In the genomic region with DNA sequence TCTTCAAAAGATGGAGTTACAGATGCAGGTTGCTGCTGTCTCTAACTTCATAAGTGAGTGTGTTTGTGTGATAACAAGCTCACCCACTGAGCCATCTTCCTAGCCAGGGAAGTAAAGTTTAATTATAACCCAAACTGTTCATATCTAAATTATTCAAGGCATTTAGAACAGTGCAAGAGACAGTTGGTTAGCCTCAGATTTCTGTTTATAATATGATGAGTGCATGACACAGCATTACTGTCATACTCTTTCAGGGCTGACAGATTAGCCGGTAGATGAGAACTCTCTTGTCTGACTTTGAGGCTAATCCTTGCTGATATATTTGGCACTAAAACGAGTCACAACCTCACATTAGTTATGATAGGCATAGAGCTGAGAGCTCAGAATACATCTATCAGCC, we compare ENCODE assay signal across 25 mouse cellular contexts.
DNase-seq lines count a peak whose midpoint lies in the region; ATAC-seq lines count a peak whose summit lies in the region.
"Had no signal": no experiment of that assay in that cellular context is flagged by ENCODE, and none has a peak within 500 bp of the region (broad histone marks: within the 10 kb centered on the region; RNA-seq: fewer than 3 reads in every experiment).

No protein-coding gene starts in this region.

- peak; percentile 47 for ATAC-seq in frontal cortex, adult (ENCODE audit: low TSS enrichment)
- peak; percentile 70 for ATAC-seq in midbrain, embryonic 16.5 days
- ATAC-seq in midbrain, embryonic 11.5 days (ENCODE audit: low FRiP score), result no peak
- ATAC-seq: forebrain, embryonic 14.5 days; forebrain, postnatal 0 days; hindbrain, postnatal 0 days; inflammation-experienced regulatory T-cells, adult 6 months had no signal

- 55% methylated on average over 2 of the region's 2 CpGs for WGBS in midbrain, embryonic 16.5 days
- WGBS in midbrain, embryonic 11.5 days, result 74% methylated on average over 2 of the region's 2 CpGs

- H3K9ac ChIP-seq in midbrain, embryonic 16.5 days (ENCODE audit: low read depth, low read length), result no peak overlapping the region
- no peak overlapping the region for H3K9ac ChIP-seq in midbrain, embryonic 11.5 days (ENCODE audit: low read length)
- H3K9ac ChIP-seq: embryonic facial prominence, embryonic 12.5 days; embryonic facial prominence, embryonic 15.5 days; forebrain, postnatal 0 days; heart, embryonic 13.5 days; hindbrain, embryonic 14.5 days had no signal

- H3K9me3 ChIP-seq in midbrain, embryonic 16.5 days (replicated peaks; ENCODE audit: control insufficient read depth, low read length, poor library complexity, severe bottlenecking), result no peaks in the 10 kb centered on the region
- no peaks in the 10 kb centered on the region for H3K9me3 ChIP-seq in midbrain, embryonic 11.5 days (ENCODE audit: control insufficient read depth, low read length)
- H3K9me3 ChIP-seq: embryonic facial prominence, embryonic 12.5 days; embryonic facial prominence, embryonic 15.5 days; heart, embryonic 10.5 days; heart, embryonic 13.5 days had no signal

- H3K27me3 ChIP-seq in midbrain, embryonic 16.5 days (ENCODE audit: control insufficient read depth, insufficient read depth, low read depth, low read length), result no peaks in the 10 kb centered on the region
- H3K27me3 ChIP-seq in midbrain, embryonic 11.5 days (ENCODE audit: control insufficient read depth, insufficient read depth, low read length), result no peaks in the 10 kb centered on the region
- H3K27me3 ChIP-seq: embryonic facial prominence, embryonic 12.5 days; embryonic facial prominence, embryonic 15.5 days; heart, embryonic 13.5 days had no signal

- no peak overlapping the region for H3K4me3 ChIP-seq in midbrain, embryonic 16.5 days (ENCODE audit: low read depth, low read length)
- H3K4me3 ChIP-seq in midbrain, embryonic 11.5 days (ENCODE audit: low read depth, low read length), result no peak overlapping the region
- H3K4me3 ChIP-seq: embryonic facial prominence, embryonic 12.5 days; embryonic facial prominence, embryonic 15.5 days; heart, adult 2 months; heart, embryonic 10.5 days; heart, embryonic 13.5 days had no signal

- H3K4me2 ChIP-seq in midbrain, embryonic 16.5 days (ENCODE audit: low read length), result no peak overlapping the region
- no peak overlapping the region for H3K4me2 ChIP-seq in midbrain, embryonic 11.5 days
- H3K4me2 ChIP-seq: embryonic facial prominence, embryonic 12.5 days; embryonic facial prominence, embryonic 15.5 days; heart, embryonic 13.5 days; hindbrain, embryonic 14.5 days had no signal

- no peak for DNase-seq in frontal cortex, postnatal 25 days (ENCODE audit: low spot score in 2 of 2)
- DNase-seq in midbrain, embryonic 11.5 days (ENCODE audit: low spot score, missing footprints), result no peak
- peak; percentile 29 for DNase-seq in retina, postnatal 1 day
- no peak for DNase-seq in adrenal gland, adult 2 months
- DNase-seq: adrenal gland, adult 8-10 months; adrenal gland, postnatal 25 days; cerebellum, adult 2 months; cerebellum, adult 9-11 months; cerebellum, postnatal 25 days; forebrain, postnatal 0 days; gastrocnemius, postnatal 10 days; gastrocnemius, postnatal 36 days; heart, adult 2 months; heart, postnatal 14 days; heart, postnatal 4 days had no signal

- no peaks in the 10 kb centered on the region for H3K4me1 ChIP-seq in midbrain, embryonic 16.5 days (ENCODE audit: control insufficient read depth, insufficient read depth, low read length)
- H3K4me1 ChIP-seq in midbrain, embryonic 11.5 days (ENCODE audit: control insufficient read depth, insufficient read depth, low read length), result no peaks in the 10 kb centered on the region
- H3K4me1 ChIP-seq: embryonic facial prominence, embryonic 12.5 days; embryonic facial prominence, embryonic 15.5 days; heart, embryonic 10.5 days; heart, embryonic 13.5 days had no signal

- H3K36me3 ChIP-seq in midbrain, embryonic 16.5 days (ENCODE audit: control insufficient read depth, insufficient read depth, low read length), result no peaks in the 10 kb centered on the region
- H3K36me3 ChIP-seq in midbrain, embryonic 11.5 days (ENCODE audit: control insufficient read depth, insufficient read depth, low read length), result no peaks in the 10 kb centered on the region
- H3K36me3 ChIP-seq: embryonic facial prominence, embryonic 12.5 days; embryonic facial prominence, embryonic 15.5 days; heart, embryonic 10.5 days; heart, embryonic 13.5 days had no signal

- H3K27ac ChIP-seq in midbrain, embryonic 16.5 days (ENCODE audit: low read length), result no peak overlapping the region
- H3K27ac ChIP-seq in midbrain, embryonic 11.5 days (ENCODE audit: low read depth, low read length), result no peak overlapping the region
- H3K27ac ChIP-seq: embryonic facial prominence, embryonic 12.5 days; embryonic facial prominence, embryonic 15.5 days; heart, adult 2 months; heart, embryonic 10.5 days; heart, embryonic 13.5 days; hindbrain, embryonic 14.5 days; hindbrain, postnatal 0 days had no signal
